Mouse (Mus musculus) bone marrow, adult 2 months (tissue): ENCODE data around the gene Ins1. TPM values are rescaled to one million over a fixed set of nuclear protein-coding genes. Genes with fewer than 3 reads are reported as not detected.

Source experiments
- H3K27ac ChIP-seq: fragments of 200-500 bp; 2 replicates; pipeline ENCODE4 v1.5.1; 2012; ENCODE audit warnings: low read depth, mild to moderate bottlenecking, control low read depth, inconsistent platforms, low read length; ENCODE audit not compliant: control insufficient read depth, poor library complexity, insufficient read depth
- H3K4me1 ChIP-seq: fragments of 200-500 bp; 2 replicates; pipeline ENCODE4 v1.6.1; 2011; ENCODE audit warnings: low read length; ENCODE audit not compliant: control insufficient read depth, insufficient read depth
- H3K4me3 ChIP-seq: fragments of 200-500 bp; replicated peaks from 2 replicates; pipeline ENCODE3; 2011; ENCODE audit warnings: mild to moderate bottlenecking, low read depth, low read length, control low read depth; ENCODE audit not compliant: control insufficient read depth
- CTCF ChIP-seq: fragments of 200-500 bp; IDR thresholded peaks from 2 replicates; pipeline ENCODE4 v1.5.1; 2011; ENCODE audit warnings: low read length, control low read depth; ENCODE audit not compliant: control insufficient read depth, insufficient read depth
- POLR2A ChIP-seq: fragments of 200-500 bp; IDR thresholded peaks from 2 replicates; pipeline ENCODE4 v1.6.1; 2011; ENCODE audit warnings: low read depth, mild to moderate bottlenecking, control low read depth, low read length, borderline replicate concordance; ENCODE audit not compliant: control insufficient read depth
- polyA plus RNA-seq: library from polyadenylated mRNA; stranded (reverse); fragments of >200 nt; gene quantifications from 2 replicates; pipeline ENCODE4 v1.2.4, GENCODE M21; 2011; ENCODE audit warnings: low replicate concordance; ENCODE audit not compliant: missing spikeins, insufficient read depth, insufficient read length

Gene Ins1
- 1.4 and 1.5 TPM in 2 replicates for polyA plus RNA-seq

DNA sequence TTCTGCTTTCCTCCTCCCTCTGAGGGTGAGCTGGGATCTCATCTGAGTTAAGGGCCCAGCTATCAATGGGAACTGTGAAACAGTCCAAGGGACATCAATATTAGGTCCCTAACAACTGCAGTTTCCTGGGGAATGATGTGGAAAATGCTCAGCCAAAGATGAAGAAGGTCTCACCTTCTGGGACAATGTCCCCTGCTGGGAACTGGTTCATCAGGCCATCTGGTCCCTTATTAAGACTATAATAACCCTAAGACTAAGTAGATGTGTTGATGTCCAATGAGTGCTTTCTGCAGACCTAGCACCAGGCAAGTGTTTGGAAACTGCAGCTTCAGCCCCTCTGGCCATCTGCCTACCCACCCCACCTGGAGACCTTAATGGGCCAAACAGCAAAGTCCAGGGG, at the start of gene Ins1:
Ins1 (plus strand) TSS at position 301 of the 400 bp plus-strand sequence.
- no peak for TF ChIP-seq POLR2A
- TF ChIP-seq CTCF, result no peak
- no peak within 1 kb of the TSS for H3K4me3 ChIP-seq
- no peaks in the 10 kb centered on the region for H3K4me1 ChIP-seq
- H3K27ac ChIP-seq, result no peak within 1 kb of the TSS
